Mouse (Mus musculus) lung, adult 2 months (tissue): ENCODE measurements at regions not wholly inside any gene's neighbourhood (a gene's known extent, or its start where the extent isn't known, plus 50 kb on each side); places are given as distances from the start of the nearest gene placed in this dataset.

ENCODE experiments used
- CTCF ChIP-seq: fragments of 200-500 bp; IDR thresholded peaks from 2 replicates; pipeline ENCODE4 v1.5.1; 2011; ENCODE audit warnings: mild to moderate bottlenecking, low read length, control low read depth; ENCODE audit not compliant: insufficient read depth
- POLR2A ChIP-seq: fragments of 200-500 bp; IDR thresholded peaks from 2 replicates; pipeline ENCODE4 v1.6.1; 2011; ENCODE audit warnings: low read depth, mild to moderate bottlenecking, control low read depth, low read length, borderline replicate concordance; ENCODE audit errors: extremely low read depth

- TF ChIP-seq POLR2A: no peak
- no peak for TF ChIP-seq CTCF
Observed at GRCm38 (mm10) chr7:37393071-37393470, 380.4 kb downstream of the Zfp536 start.
